Mouse (Mus musculus): ENCODE measurements around the gene Ubxn1. TPM values are rescaled to one million over a fixed set of nuclear protein-coding genes. Genes with fewer than 3 reads are reported as not detected.
"Not testable (repeated sequence)": the region's sequence is repeated elsewhere in the genome, so short reads cannot be mapped to it uniquely, and the experiment has no call there.

Ubxn1 gene
- total RNA-seq, 2 experiments from 2014 or later: 91.5 to 93.8 TPM

DNA sequence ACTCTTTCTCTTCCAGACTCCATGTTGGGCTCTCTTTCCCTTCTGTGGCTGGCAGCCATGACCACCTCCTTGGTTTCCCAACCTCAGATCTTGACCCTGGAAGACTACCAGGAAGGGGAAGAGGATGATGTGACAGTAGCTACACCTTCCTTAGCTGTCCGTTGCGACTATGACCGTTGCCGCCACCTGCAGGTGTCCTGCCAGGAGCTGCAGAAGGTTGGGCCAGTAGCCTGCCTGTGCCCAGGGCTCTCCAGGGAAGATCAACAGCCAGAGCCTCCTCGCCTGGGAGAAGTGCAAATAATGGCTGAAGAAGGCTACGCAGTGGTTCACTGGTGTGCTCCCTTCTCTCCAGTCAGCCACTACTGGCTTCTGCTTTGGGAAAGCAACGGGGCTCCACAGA, 19.7 kb upstream of the Ubxn1 start:
- no peak for DNase-seq (ENCODE audit: low spot score in 2 of 2)
- intact Hi-C loops (cut with DNase I): loop anchor here (5.0 to 10.0 kb wide), 2 partner anchors 36 to 263 kb away; partner anchors contain the start of genes 1810009A15Rik and Gm49416

DNA sequence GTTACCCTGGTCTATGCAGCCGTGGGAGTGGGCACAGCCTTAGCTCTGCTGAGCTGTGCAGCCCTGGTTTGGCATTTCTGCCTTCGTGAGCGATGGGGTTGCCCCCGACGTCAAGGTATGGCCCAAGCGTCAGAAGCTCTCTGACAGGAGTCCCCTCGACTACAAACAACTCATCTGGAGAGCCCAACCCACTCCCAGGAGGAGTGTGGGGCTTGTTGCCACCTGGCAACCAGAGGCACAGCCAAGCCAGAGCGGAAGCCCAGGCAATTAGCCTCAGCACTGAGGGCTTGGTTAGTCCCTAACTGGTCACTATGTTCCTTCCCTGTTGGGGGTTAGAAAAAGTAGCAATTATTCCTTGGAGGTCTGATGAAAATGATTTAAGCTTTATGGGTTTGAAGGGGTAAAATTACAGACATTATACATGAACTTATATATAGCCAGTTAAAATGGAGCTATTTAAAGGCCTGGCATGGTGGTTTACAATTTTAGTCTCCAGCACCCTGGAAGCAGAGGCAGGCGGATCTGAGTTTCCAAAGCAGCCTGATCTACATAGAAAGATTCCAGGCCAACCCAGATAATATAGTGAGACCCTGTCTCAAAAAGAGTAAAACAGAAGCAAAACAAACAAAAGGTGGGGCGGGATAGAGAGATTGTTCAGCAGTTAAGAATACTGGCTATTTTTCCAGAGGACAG, 18.9 kb upstream of the Ubxn1 start:
- intact Hi-C loops (cut with DNase I): loop anchor here (5.0 to 10.0 kb wide), 2 partner anchors 35 to 262 kb away; partner anchors contain the start of genes 1810009A15Rik and Gm49416
- DNase-seq (ENCODE audit: low spot score in 2 of 2): no peak

DNA sequence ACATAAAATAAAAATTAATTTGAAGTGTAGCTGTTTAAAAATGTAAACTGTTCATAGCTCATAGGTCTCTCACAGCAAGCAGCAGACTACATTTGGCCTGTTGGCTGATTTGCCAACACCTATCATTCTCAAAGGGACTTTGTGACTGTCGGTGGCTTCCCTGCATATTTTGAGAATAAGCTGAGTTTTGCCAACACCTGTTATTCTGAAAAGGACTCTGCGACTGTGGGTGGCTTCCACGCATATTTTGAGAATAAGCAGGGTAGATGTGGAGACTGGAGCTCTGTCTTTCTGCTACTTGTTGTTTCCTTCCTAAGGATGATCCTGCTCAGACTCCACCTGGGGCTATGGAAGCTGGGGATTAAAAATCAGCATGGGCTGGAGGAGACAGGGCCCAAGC, 18.2 kb upstream of the Ubxn1 start:
- DNase-seq (ENCODE audit: low spot score in 2 of 2): peak in 1 of 2 experiments; percentile 30
- intact Hi-C loops (cut with DNase I): loop anchor here (5.0 to 10.0 kb wide), 2 partner anchors 34 to 262 kb away; partner anchors contain the start of genes 1810009A15Rik and Gm49416

DNA sequence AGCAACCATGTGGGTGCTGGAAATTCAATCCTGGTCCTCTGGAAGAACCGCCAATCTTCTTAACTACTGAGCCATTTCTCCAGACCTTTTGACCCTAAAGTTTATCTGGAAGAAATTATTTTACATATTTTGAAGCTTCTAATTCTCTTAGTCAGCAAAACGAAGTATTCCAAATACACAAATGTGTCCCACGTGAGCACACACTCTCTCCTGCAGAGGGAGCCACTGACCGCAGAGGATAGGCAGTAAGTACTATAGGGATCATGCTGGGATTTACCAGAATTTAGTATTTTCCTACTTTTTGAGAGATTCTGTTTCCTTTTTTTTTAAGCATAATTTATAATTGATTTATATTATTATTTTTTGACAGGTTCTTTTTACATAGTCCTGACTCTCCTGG, 13.6 kb upstream of the Ubxn1 start:
- intact Hi-C loops (cut with DNase I): loop anchor here (10.0 kb wide), 1 partner anchor 257 kb away; no protein-coding TSS in a partner anchor
- DNase-seq (ENCODE audit: low spot score in 2 of 2): peak in 1 of 2 experiments; percentile 36

DNA sequence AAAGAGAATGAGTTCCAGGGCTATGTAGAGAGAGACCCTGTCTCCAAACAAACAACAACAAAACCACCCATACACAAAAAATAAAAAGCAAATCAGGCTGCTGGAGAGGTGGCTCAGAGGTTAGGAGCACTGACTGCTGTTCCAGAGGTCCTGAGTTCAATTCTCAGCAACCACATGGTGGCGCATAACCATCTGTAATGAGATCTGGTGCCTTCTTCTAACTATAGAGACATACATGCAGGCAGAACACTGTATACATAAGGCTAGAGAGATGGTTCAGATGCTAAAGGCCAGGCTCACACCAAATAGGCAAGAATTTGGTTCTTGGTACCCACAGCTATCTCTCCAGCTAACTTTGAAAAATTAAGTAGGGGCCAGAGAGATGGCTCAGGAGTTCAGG, 12.3 kb upstream of the Ubxn1 start:
- intact Hi-C loops (cut with DNase I): loop anchor here (10.0 kb wide), 1 partner anchor 256 kb away; no protein-coding TSS in a partner anchor

DNA sequence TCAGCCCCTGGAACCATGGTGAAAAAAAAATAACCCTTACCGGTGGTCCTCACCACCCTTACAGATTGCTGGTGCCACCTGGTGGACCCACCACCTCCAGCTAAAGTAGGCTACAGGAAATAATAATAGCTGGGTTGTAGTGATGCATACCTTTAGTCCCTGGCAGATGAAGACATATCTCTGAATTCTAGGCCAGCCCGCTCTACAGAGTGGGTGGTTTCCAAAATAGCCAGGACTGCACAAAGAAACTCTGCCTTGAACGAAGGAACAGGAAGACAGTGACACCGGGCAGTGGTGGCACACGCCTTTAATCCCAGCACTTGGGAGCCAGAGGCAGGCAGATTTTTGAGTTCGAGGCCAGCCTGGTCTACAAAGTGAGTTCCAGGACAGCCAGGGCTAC, 7.0 kb upstream of the Ubxn1 start:
- intact Hi-C loops (cut with DNase I): no loop called here
- DNase-seq (ENCODE audit: low spot score in 2 of 2): no peak

More for the DNA sequence above, 12.3 kb upstream of the Ubxn1 start:
- peak in 1 of 2 experiments; percentile 39 for DNase-seq (ENCODE audit: low spot score in 2 of 2)

DNA sequence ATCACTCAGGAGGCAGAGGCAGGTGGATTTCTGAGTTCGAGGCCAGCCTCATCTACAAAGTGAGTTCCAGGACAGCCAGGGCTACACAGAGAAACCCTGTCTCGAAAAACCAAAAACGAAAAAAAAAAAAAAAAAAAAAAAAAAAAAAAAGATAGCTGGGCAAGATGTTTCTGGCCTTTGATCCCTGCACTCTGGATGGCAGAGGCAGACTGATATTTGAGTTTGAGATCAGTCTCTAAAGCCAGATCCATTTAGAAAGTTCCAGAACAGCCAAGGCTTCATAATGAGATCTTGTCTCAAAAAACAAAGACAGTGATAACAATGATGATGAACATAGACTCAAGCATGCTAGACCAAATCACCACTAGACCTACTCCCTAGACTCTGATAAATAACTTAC, 915 bp upstream of the Ubxn1 start:
- DNase-seq (ENCODE audit: low spot score in 2 of 2); intact Hi-C loops (cut with DNase I): not testable (repeated sequence)

DNA sequence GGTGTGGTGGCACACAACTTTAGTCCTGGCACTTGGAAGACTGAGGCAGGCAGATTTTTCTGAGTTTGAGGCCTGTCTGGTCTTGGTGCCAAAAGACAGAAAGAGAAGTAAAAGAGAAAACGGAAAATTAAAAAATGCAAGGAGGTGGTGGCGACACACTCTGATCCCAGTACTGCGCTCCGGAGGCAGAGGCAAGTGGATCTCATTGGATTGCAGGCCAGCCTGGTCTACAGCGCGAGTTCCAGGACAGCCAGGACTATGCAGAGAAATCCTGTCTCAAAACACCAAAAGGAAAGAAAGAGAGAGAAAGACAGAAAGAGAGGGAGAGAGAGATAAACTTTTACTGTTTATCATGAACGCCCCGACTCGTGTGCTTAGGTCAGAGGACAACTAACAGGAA, 458 bp upstream of the Ubxn1 start:
- intact Hi-C loops (cut with DNase I): no loop called here
- DNase-seq (ENCODE audit: low spot score in 2 of 2): no peak

DNA sequence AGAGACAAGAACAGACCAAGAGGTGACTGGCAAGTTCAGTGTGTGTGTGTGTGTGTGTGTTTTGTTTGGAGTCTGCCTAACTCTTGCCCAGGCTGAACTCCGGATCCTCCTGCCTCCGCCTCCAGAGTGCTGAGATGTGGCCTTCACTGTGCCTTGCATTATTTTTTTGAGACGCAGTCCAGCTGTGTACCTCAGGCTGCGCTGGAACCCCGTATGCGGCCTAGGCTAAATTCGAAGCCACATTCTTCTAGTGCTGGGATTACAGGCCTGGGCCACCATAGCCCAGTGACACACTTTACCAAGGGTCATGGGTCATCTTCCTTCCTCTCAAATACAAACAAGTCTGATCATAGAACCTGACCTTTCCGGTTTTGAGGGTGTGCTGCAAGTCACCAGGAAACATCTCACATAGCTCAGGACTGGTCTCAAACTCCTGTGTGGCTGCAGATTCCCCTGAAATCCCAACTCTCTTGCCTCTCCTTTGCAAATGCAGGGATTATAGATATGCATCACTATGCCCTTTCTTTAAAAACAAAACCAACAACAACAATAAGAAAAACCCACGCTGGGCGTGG, 1.1 kb downstream of the Ubxn1 start:
- intact Hi-C loops (cut with DNase I): no loop called here
- DNase-seq (ENCODE audit: low spot score in 2 of 2): no peak

DNA sequence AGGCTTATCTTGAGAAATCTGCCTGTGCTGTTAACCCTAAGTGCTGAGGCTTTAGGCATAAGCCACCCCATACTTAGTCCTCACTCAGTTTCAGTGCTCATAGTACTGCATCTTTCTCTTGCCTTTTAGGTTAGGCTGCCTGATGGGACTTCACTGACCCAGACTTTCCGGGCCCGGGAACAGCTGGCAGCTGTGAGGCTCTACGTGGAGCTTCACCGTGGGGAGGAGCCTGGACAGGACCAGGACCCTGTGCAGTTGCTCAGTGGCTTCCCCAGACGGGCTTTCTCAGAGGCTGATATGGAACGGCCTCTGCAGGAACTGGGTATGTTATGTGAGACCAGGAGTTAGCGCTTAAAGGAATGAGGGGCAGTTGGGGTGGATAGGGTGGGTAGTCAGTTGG, 3.7 kb downstream of the Ubxn1 start:
- DNase-seq (ENCODE audit: low spot score in 2 of 2): no peak
- intact Hi-C loops (cut with DNase I): no loop called here

DNA sequence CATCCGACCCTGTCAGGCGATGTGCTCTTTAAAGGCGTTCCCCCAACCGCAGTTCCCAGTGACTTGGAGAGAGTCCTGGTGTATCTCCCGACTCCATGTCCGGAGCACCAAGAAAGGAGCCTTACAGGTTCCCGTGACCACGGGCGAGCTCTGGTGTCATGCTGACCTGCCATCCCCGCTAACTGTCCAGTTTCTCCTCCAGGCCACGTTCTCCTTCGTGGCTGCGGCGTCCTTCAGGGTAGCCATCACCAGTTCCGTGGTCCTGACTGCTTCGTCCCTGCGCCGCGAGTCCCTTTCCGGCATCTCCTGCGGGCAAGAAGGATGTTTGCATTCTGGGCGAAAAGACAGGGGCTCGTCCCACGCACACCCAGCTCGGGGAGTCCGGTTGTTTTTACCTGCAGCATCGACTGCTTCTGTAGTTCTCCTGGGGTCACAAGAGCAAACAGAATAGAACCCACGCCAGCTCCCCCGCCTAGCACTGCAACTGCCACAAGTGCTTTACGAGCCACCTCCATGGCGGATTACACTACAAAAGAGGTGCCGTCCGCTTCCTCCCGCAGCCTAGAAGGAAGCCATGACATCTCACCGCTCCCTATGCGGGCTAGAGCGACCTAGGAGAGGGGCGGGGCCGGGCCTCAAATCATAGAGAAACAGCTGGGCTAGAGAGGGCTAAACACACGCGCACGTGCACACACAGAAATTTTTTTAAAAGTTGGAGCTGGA, 9.2 kb downstream of the Ubxn1 start, which contains the start of gene Uqcc3:
Uqcc3 (minus strand) TSS at position 613 of the 723 bp plus-strand sequence.
- intact Hi-C loops (cut with DNase I): no loop called here
- peak; percentile 87 to 91 for DNase-seq (ENCODE audit: low spot score in 2 of 2)

DNA sequence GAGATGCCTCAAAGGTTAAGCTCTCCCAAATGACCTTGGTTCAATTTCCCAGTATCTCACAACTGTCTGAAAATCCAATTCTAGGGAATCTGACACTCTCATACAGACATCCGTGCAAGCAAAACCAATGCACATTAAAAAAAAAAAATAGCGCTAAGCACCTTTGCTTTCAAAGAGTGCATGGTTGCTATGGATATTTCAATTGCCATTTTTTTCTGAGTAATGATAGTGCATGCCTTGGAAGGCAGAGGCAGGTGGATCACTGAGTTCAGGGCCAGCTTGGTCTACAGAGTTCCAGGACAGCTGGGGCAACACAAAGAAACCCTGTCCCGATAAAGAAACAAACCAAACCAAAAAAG, 9.7 kb downstream of the Ubxn1 start:
- no peak for DNase-seq (ENCODE audit: low spot score in 2 of 2)
- intact Hi-C loops (cut with DNase I): no loop called here

DNA sequence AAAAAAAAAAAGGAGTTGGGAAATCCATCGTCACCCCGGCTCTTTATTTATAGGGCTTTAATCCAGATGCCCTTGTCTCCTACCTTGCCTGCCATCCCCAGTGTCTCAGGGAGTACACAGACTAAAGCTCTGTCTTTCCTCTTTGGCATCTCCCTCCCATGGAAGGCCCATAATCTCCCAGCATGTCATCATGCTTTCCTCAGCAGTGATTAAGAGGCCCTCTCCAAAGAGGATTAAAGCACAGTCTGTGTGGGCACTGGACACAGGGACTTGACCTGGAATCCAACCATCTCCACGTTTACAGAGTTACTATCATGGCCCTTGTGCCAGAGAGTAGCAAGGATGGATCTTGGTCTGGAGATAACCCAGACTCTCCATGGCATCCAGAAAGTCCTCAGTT, 12.3 kb downstream of the Ubxn1 start, which contains the start of the genes Lbhd1 and Gm49403:
Lbhd1 (plus strand) TSS at position 117 of the 400 bp plus-strand sequence.
Gm49403 (plus strand) TSS at position 315 of the 400 bp plus-strand sequence.
- intact Hi-C loops (cut with DNase I): no loop called here
- DNase-seq (ENCODE audit: low spot score in 2 of 2): no peak

DNA sequence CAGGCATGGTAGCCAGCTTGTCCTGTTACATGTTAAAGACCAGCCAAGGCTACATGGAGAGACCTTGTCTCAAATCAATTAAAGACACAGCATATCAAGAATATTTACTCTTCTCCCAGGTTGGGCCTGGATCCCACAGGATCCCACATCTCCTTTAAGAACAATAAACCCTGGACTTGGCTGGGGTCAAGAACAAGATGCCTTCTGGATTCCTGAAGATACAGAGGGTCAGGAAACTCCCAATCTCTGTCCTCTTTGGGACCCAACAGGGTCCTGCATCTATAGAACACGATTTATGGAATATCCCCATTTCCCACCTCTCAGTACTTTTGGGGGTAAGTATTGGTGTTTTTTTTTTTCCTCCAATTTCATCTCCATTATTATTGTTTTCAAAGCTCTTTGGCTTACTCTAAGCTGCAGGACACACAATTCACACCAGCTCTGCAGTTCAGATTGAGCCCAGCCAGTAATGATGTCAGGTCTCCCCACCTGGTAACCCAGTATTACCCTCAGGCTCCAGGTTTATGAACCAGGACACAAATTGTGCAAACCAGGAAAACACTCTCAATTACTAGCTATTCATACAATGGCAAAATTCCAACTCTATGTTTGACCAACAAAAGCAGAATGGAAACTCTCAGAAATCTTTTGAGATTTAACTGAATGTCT, 15.8 kb downstream of the Ubxn1 start:
- intact Hi-C loops (cut with DNase I): loop anchor here (5.0 kb wide), 1 partner anchor 35 kb away; the partner anchor contains the start of gene Lrrn4cl
- no peak for DNase-seq (ENCODE audit: low spot score in 2 of 2)

DNA sequence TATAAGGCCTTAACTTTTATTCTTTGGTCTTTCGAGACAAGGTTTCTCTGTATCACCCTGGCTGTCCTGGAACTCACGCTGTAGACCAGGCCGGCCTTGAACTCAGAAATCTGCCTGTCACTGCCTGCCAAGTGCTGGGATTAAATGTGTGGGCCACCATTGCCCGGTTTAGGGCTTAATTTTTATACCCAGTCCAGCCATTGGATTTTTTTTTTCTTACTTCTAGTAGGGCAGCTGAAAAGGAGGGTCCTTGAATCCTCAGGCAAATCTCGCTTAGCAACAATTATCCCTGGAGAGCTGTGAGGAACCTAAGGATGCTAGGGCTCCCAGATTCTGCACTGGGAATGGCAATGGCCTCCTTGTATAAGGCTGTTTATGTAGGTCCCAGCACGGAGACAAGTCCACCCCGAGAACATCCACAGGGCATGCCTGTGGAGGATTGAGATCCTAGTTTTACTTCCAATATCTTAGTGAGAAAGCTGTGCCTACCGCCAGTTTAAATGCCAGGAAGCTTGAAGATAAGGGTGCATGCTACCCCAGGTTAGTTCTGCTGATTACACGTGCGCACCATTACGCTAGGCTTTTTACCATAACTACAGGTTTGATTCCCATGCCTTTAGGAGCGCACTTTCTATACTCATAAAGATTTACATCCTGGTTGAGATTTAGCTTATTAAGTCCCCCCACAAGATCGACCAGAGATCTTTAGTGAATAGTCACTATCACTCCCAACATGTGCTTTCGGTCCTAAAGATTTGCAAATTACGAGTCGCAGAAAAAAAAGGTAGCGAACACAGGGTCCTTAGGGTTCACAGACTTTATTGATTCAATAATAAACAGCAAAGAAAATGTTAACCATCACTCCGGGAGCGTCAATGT, 16.5 kb downstream of the Ubxn1 start:
- intact Hi-C loops (cut with DNase I): loop anchor here (5.0 kb wide), 1 partner anchor 36 kb away; the partner anchor contains the start of gene Lrrn4cl
- no peak for DNase-seq (ENCODE audit: low spot score in 2 of 2)

DNA sequence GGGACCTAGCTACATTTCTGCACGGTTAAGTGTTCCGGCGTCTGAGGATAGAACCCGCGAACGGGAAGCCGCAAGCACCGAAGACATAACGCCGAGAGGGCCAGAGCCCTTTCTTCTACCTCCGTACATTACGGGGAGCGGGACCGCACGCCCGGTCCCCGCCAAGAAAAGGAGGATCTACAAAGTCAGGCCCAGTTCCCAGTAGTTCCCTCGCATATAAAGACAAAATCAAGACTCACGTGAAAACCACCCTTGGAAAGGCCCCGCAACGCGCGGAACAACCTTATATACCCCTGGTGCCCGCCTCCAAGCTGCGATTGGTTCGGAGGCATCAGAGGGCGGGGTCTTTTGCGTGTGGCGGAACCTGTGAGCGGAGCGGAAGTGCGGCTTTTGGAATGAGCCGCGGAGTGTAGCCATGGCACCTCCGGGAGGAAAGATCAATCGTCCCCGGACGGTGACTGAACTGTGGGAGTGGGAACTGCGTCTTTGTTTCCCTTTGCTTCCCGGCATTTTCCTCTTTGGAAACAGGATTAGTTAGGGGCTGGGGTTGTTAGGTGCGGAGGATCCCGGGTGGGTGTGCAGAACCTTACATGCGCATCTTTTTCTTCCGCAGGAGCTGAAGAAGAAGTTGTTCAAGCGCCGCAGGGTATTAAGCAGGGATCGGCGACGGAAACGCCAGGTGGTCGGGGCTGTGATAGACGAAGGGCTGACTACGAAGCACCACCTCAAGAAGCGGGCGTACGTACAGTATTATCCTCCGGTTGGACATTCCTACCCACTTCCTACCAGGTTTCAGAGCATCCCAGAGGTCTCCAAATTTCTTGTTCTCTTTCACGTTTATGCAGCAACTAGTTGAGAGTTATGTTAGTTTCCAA, 17.5 kb downstream of the Ubxn1 start, which contains the start of the genes 1810009A15Rik and Gm49416:
1810009A15Rik (plus strand) TSS at position 343 of the 875 bp plus-strand sequence.
Gm49416 (plus strand) TSS at position 416 of the 875 bp plus-strand sequence.
- peak; percentile 94 to 96 for DNase-seq (ENCODE audit: low spot score in 2 of 2)
- intact Hi-C loops (cut with DNase I): loop anchor here (5.0 kb wide), 1 partner anchor 36 kb away; the partner anchor contains the start of gene Lrrn4cl
